Mouse (Mus musculus) heart, adult 2 months (tissue): Measurements from ENCODE around the gene Ppargc1a.

Source experiments
- CTCF ChIP-seq: fragments of 200-600 bp; IDR thresholded peaks from 2 replicates; pipeline ENCODE4 v1.8.1; 2022; ENCODE audit warnings: antibody characterized with exemption, mild to moderate bottlenecking, moderate library complexity
- EP300 ChIP-seq: fragments of 200-500 bp; IDR thresholded peaks from 2 replicates; pipeline ENCODE4 v1.6.1; 2011; ENCODE audit warnings: low read depth, low read length, control low read depth; ENCODE audit not compliant: insufficient read depth
- POLR2A ChIP-seq: fragments of 200-500 bp; IDR thresholded peaks from 2 replicates; pipeline ENCODE4 v1.6.1; 2011; ENCODE audit warnings: mild to moderate bottlenecking, low read depth, low read length, control low read depth; ENCODE audit not compliant: insufficient read depth

DNA sequence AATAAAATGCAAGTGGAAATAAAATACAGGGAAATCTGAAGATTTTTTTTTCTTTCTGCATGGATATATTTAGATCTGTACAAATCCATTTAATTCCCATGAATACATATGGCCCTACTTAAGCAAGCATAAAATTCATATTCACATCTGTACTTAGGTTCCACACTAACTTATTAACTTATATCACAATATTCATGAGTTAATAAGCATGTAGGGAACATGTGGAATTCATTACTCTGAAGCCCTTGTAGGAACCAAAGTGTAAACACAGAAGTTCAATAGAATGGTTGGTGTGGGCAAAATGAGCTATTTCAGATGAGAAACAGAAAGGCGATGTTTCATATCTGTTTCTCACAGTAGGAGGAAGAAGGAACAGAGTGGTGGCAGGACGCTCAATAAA is 62.9 kb downstream of the Ppargc1a start:
- no peak for TF ChIP-seq CTCF
- TF ChIP-seq POLR2A: no peak
- TF ChIP-seq EP300: no peak
